Mouse (Mus musculus) C2C12 (cell line): ENCODE data around the gene Apol7a. TPM values are rescaled to one million over a fixed set of nuclear protein-coding genes. Genes with fewer than 3 reads are reported as not detected.
"Not testable (repeated sequence)": the region's sequence is repeated elsewhere in the genome, so short reads cannot be mapped to it uniquely, and the experiment has no call there.

Experiments
- H3K27me3 ChIP-seq: one replicate; pipeline ENCODE4 v1.6.1; 2011; ENCODE audit not compliant: control insufficient read depth, insufficient read depth, insufficient read length
- H3K36me3 ChIP-seq: one replicate; pipeline ENCODE4 v1.6.1; 2011; ENCODE audit not compliant: control insufficient read depth, insufficient read depth
- H3K4me3 ChIP-seq: one replicate; pipeline ENCODE4 v1.5.1; 2011; ENCODE audit warnings: mild to moderate bottlenecking, control low read depth; ENCODE audit not compliant: poor library complexity, insufficient read depth, severe bottlenecking
- H3K79me2 ChIP-seq: one replicate; pipeline ENCODE4 v1.6.1; 2011; ENCODE audit not compliant: control insufficient read depth, insufficient read depth
- H3K79me3 ChIP-seq: one replicate; pipeline ENCODE4 v1.6.1; 2011; ENCODE audit warnings: low read depth, control low read depth
- H3ac ChIP-seq: one replicate; pipeline ENCODE3; 2011; ENCODE audit warnings: low read depth; ENCODE audit not compliant: control insufficient read depth, insufficient read length
- CTCF ChIP-seq: IDR thresholded peaks from one replicate; pipeline ENCODE4 v1.5.1; 2011; ENCODE audit not compliant: control insufficient read depth, insufficient read depth, insufficient read length
- long read RNA-seq, 2 experiments: library from polyadenylated mRNA; unstranded; transcript quantifications; one replicate each; pipeline ENCODE4 v2.0.0; 2019 to 2020
- polyA plus RNA-seq: library from polyadenylated mRNA; unstranded; fragments of >200 nt; fragmentation: generic; extraction: Trizol; gene quantifications from one replicate; pipeline ENCODE4 v1.2.1, GENCODE M21; 2012; ENCODE audit warnings: missing spikeins

The Apol7a gene
- 0.27 TPM for polyA plus RNA-seq
- long read RNA-seq, experiment 1, result 0 reads
- long read RNA-seq, experiment 2, partial matches to known transcripts, result 0 of 1 reads
- long read RNA-seq, experiment 2, other reads (novel, unspliced or antisense), result 1 of 1 reads

DNA sequence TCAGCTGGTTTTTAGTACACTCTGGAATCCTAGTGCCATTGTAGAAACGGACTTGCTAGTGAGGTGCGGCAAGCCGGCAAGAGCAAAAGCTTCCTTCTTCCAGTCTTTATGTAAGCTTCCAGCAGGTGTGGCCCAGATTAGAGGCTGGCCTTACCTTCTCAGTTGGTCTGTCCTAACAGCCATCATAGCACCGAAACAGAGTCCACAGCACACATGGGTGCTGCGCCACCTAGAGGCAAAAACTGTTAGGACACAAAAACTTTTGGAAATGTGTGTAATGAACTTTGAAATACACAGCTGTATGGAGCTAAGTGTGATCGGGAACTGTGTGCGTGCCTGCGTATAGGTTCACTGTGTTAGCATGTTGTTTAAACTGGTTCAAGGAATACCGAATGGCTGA is at the start of gene Apol7a:
TSS of gene Apol7a (minus strand) at position 84 of the 400 bp plus-strand sequence.
- not testable (repeated sequence) for H3ac ChIP-seq, H3K27me3 ChIP-seq, H3K79me2 ChIP-seq, H3K36me3 ChIP-seq, H3K4me3 ChIP-seq, H3K79me3 ChIP-seq
- peak; percentile 40 for TF ChIP-seq CTCF

DNA sequence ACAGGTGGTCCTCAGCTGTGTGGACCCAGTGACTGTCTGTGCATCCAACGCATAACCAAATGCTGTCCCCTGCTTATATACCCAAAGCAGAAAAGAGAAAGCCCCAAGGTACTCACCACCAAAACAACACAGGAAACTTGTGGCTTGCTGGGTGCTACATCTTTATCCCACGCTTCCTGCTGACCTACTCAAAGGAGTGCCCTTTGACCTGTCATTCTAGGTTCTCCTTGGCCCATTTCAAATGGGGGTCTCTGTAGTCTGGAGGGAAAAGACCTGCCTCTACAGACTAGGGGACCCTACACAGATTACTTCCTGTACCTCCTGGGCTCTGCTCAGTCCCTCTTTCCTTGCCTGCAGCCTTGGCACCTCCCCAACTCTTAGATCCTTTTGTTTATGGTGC is 48.5 kb upstream of the Apol7a start, which contains the start of gene Apol7b:
TSS of gene Apol7b (minus strand) at position 101 of the 400 bp plus-strand sequence.
- H3ac ChIP-seq, H3K36me3 ChIP-seq, H3K79me3 ChIP-seq, H3K4me3 ChIP-seq, H3K79me2 ChIP-seq: not testable (repeated sequence)
- peaks cover 16% of the 10 kb centered on the region for H3K27me3 ChIP-seq

DNA sequence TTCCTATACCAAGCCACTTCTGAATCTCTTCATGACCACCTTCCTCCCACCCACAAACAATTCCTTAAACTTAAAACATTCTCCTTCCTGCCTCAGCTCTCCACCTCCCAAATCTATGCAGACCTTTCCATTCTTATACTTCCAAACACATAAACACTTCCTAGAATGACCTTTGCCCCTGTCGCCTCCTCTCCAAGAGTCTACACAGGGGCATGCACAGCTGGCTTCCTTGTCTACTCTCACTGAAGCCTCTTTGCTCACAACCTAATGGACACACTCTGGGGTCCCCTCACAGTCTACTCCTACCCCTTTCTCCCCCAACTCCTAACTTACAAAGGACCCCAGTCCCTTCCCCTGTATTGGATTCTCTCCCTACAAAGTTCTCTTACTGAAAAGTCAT is 46.8 kb upstream of the Apol7a start:
- H3K27me3 ChIP-seq, result peaks cover 19% of the 10 kb centered on the region
- H3K36me3 ChIP-seq, H3K79me3 ChIP-seq, H3ac ChIP-seq, H3K79me2 ChIP-seq, H3K4me3 ChIP-seq: not testable (repeated sequence)

DNA sequence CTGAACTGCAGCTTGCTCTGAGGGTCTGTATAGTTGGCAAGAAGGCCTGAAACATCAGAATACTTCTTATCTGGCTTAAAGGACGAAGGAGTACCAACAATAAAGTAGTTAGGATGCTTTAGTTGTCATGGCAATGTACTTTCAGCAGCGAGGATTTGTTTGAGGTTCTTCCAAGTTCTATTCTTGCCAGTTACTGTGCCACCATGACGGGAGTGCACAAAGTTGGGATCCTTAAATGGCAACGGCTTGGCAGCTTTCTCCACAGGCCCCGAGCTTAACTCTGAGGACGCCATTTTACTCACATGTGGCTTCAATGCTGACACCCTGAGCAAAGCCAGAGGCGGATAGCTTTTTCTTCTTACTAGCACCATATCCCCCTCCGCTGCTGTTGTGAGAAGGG is 45.8 kb upstream of the Apol7a start:
- not testable (repeated sequence) for H3ac ChIP-seq, H3K79me3 ChIP-seq, H3K36me3 ChIP-seq, H3K4me3 ChIP-seq, H3K79me2 ChIP-seq
- H3K27me3 ChIP-seq, result peaks cover 19% of the 10 kb centered on the region

DNA sequence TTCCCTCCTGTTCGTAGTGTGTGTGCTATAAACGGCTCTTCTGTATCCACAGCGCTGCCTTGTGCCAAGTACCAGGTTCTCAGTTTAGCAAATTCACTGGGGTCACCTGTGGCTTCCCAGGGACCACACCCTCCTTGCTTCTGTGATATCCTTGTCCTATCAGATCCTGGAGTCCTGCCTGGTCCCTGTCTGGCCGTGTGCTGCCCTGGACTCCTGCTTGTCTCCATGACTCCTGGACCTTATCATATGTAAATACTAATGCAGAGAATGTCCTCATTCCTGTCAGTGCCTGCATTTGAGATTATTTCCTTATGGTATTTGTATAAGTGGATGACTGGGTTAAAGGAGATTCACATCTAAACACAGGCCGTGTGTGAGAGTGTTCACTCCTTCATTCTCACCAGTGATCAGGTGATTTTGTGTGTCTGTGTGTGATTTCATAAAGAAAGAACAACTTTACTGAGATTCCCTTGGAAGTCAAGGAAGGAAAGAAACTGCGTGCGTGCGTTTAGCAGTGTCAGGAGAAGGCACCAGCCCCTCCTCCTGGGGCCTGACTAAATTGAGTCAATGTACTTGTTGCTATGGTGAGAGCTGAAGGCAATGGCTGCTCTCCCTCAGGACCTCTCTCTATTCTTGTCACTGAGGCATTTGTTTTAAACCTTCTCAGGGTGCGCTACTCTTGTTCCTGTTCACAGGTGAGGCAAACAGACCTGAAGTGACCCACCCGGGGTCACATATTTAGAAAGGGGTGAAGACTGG is 30.0 kb upstream of the Apol7a start:
- not testable (repeated sequence) for H3K36me3 ChIP-seq, H3K4me3 ChIP-seq, H3ac ChIP-seq, H3K27me3 ChIP-seq, H3K79me3 ChIP-seq, H3K79me2 ChIP-seq

DNA sequence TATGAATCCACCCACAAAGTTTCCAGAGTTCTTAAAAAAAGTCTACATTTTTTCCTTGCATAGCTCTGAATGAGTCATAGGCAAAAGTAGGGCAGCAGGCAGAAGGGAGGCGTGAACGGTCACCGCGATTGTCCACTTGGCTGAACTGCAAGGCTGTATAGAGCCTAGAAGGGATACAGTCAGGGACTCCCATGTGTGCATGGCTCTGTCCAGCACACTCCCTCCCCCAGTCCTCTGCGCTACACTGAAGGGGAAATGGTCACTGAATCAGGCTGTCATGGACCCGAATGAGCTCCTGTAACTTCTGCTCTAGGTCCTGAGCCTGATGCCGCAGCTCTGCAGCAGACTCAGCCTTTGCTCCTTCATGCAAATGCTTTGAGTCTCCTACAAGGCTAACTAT is 24.0 kb upstream of the Apol7a start:
- not testable (repeated sequence) for H3ac ChIP-seq, H3K27me3 ChIP-seq, H3K36me3 ChIP-seq, H3K79me3 ChIP-seq, H3K79me2 ChIP-seq, H3K4me3 ChIP-seq

DNA sequence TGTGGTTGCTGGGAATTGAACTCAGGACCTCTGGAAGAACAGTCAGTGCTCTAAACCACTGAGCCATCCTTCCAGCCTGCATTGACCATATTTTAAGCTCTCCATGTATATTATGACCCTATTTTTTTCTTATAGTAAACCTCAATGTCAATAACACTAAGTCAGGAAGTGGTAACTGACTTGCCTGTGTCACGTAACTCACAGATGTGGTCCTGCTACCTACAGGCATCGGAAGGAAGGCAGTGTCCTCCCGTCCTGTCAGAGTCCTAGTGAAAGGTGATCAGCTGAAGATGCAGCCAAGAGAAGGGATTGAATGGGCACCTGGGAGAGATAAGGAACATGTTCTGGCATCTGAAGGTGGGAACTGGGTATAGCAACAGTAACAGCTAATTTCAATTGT is 20.7 kb upstream of the Apol7a start:
- H3K36me3 ChIP-seq, H3K79me3 ChIP-seq, H3K79me2 ChIP-seq, H3K27me3 ChIP-seq, H3ac ChIP-seq, H3K4me3 ChIP-seq: not testable (repeated sequence)

DNA sequence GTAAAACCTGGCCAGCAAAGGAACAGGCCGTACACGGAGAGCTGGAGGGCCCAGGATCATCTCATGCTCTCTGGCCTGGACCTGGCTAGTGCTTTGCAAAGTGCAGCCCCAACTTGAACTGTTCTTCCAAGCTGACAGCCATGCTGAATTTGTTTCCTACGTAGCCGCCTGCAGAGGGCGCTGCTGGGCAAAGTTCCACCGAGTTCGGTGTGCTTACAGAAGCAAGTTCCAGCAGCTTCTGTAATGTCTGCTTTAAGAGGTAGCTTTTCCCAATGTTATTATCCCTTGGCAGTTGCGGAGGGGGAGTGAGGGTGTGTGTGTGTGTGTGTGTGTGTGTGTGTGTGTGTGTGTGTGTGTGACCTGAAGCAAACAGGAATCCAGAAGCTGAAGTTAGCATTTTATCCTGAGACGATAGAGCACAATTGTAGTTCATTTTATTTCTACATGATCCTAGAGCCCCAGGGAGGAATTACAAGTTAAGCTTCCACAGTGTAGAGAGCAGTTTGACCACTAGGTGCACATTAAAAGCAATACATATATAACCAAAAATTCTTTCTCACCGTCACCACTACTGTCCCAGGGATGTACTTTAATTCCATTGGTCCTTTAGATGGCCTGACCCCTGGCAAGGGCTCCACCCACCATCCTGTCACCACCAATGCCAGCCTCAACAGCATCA is 17.9 kb upstream of the Apol7a start:
- not testable (repeated sequence) for H3ac ChIP-seq, H3K79me2 ChIP-seq, H3K36me3 ChIP-seq, H3K27me3 ChIP-seq, H3K79me3 ChIP-seq, H3K4me3 ChIP-seq

DNA sequence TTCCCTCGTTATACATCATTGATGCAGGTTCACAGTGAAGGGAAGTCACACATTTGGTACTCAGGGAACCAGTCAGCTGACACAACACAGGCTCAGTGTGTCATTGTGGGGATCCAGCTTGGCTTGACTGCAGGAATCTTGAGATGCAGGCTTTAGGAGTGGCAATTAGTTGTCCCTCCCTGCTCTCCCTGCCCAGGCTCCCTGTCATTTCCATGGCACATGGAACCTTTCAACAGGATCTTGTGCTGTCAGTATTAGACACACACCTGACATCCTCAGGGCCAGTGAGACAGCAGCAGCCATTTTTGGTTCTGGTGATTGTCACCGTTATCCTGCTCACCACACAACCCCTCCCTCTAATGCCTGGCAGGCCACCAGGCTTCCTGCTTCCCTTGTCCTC is 16.7 kb upstream of the Apol7a start:
- H3K79me3 ChIP-seq, H3ac ChIP-seq, H3K4me3 ChIP-seq, H3K27me3 ChIP-seq, H3K79me2 ChIP-seq, H3K36me3 ChIP-seq: not testable (repeated sequence)

DNA sequence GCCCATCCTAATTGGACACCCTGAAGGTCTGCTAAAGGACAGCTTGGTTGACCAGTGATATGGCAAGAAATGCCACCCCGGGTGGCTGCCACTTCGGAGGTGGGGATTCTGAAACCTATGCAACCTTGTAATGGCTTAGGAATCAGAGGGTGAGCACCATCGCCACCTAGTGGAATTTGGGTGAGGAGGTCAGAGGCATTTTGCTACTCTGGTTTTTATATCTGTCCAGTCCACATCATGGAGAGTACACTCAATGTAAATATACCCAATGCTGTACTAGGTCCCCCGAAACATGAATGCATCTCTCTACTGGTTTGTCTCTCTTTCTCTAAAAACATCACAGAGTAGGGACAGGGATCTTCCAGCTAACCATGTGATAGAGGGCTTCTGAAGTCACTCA is 13.8 kb upstream of the Apol7a start:
- not testable (repeated sequence) for H3K4me3 ChIP-seq, H3K79me3 ChIP-seq, H3K36me3 ChIP-seq, H3K79me2 ChIP-seq, H3ac ChIP-seq, H3K27me3 ChIP-seq

DNA sequence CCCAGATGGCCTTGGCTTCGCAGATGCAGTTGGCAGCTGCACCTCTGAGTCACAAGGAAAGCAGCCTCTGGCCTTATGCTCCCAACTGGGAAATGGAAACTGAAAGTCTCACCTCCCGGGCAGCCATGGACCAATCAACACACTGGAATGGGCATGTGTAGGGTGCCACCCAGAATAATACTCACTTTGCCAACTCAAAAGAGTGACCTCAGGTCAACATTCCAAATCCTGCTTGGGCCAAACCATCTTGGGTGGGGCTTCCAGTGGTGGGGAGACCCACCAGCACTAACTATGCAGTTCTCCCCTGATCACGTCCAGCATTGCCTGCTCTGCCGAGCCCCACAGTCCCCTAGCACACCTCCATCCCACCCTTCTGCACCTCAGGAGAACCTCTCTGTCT is 12.1 kb upstream of the Apol7a start, which contains the start of gene Apol9a:
TSS of gene Apol9a (minus strand) at position 101 of the 400 bp plus-strand sequence.
- not testable (repeated sequence) for H3ac ChIP-seq, H3K79me3 ChIP-seq, H3K36me3 ChIP-seq, H3K27me3 ChIP-seq, H3K4me3 ChIP-seq, H3K79me2 ChIP-seq
